Mouse (Mus musculus) small intestine, adult 2 months (tissue): Measurements from ENCODE around the gene Tlcd1. TPM values are rescaled to one million over a fixed set of nuclear protein-coding genes. Genes with fewer than 3 reads are reported as not detected.

ENCODE experiments used
- H3K27ac ChIP-seq: fragments of 200-500 bp; 2 replicates; pipeline ENCODE4 v1.5.1; 2012; ENCODE audit warnings: low read depth, low read length, control low read depth, inconsistent platforms; ENCODE audit not compliant: insufficient read depth
- H3K27me3 ChIP-seq: fragments of 200-500 bp; 2 replicates; pipeline ENCODE4 v1.6.1; 2012; ENCODE audit warnings: mild to moderate bottlenecking, moderate library complexity, low read length, inconsistent platforms; ENCODE audit not compliant: control insufficient read depth, insufficient read depth
- H3K36me3 ChIP-seq: fragments of 200-500 bp; 2 replicates; pipeline ENCODE4 v1.6.1; 2012; ENCODE audit warnings: mild to moderate bottlenecking, low read length, control low read depth, inconsistent platforms; ENCODE audit not compliant: control insufficient read depth, insufficient read depth
- H3K4me1 ChIP-seq: fragments of 200-500 bp; 2 replicates; pipeline ENCODE4 v1.6.1; 2012; ENCODE audit warnings: low read length, inconsistent platforms, mixed read lengths; ENCODE audit not compliant: control insufficient read depth, insufficient read depth, insufficient read length
- H3K4me3 ChIP-seq: fragments of 200-500 bp; 2 replicates; pipeline ENCODE4 v1.5.1; 2012; ENCODE audit warnings: low read depth, mild to moderate bottlenecking, control low read depth, inconsistent platforms, low read length, moderate library complexity
- CTCF ChIP-seq: fragments of 200-500 bp; IDR thresholded peaks from 2 replicates; pipeline ENCODE4 v1.5.1; 2012; ENCODE audit warnings: low read depth, mild to moderate bottlenecking, control low read depth, inconsistent platforms, low read length, moderate library complexity, mixed read lengths; ENCODE audit not compliant: insufficient replicate concordance, insufficient read length; ENCODE audit errors: extremely low read depth
- POLR2A ChIP-seq: fragments of 200-500 bp; IDR thresholded peaks from 2 replicates; pipeline ENCODE4 v1.6.1; 2012; ENCODE audit warnings: low read depth, mild to moderate bottlenecking, control low read depth, inconsistent platforms, low read length, moderate library complexity
- WGBS: fragments of 180-500 bp; shearing (Covaris S2); methylation state at CpG from one replicate; pipeline ENCODE4 v1.1.7; 2018; 5-methylcytosine and 5-hydroxymethylcytosine counted together
- polyA plus RNA-seq: library from polyadenylated mRNA; depleted of rRNA; stranded (reverse); fragments of >200 nt; gene quantifications from 2 replicates; pipeline ENCODE4 v1.2.3, GENCODE M21; 2012

Gene Tlcd1
- polyA plus RNA-seq, 1 experiment = 15.3 TPM

DNA sequence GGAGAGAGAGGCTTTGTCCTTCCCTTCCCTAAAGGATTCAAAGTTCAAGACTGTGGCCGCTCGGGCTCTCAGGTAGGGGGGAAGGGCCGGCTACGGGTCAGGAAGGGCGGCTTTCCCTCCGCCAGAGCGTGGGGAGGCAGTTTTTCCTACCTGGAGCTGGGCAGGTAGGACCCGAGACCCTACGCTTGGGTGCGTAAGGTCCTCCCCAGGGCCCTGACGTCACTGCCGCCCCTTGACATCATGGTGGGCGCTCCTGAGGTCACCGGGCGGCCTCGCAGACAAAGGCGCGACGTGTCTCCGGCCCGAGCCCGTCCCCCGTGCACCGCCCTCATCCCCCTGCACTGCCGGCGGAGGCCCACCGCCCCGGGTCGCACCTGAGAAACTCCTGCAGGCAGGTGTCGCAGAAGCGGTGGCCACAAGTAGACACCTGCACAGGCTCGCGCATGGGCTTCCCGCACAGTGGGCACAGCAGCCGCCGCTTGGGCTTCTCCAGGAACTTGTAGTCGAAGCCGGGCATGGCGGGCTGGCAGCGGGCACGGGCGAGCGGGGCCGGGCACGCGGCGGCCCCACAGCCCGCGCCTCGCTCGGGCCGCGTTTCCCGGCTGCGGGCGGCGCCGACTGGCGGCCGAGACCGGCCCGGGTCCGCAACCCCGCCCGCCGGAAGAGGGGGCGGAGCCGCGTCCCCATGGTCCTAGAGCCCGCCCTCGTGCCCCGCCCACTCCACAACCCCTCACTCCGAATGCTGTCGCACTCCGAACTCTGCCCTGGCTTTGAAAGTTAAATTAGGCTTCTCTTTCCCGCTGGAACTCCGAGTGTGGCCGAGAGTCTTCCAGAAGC is 11.4 kb upstream of the Tlcd1 start, which contains the start of gene Traf4:
Gene Traf4, minus strand, starts transcription at position 666 of the 837 bp plus-strand sequence.
- peaks cover 18% of the 10 kb centered on the region for H3K36me3 ChIP-seq
- WGBS = under 1% methylated on average over 78 of the region's 78 CpGs

DNA sequence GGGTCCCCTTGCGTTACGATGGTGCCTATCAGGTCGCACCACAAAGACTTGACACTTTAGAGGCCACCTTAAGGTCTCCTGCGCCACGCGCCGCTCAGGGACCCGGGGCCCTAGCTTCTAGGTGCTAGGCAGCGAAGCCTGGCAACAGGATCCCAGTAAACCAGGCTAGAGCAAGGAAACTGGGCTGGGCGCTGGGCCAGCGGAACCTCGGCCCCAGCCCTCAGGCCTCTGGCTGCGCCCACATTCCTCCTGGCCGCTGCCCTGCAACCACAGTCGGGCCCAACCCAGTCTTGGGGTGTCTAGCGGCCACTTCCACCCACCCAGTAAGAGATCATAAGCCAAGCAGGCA is 10.8 kb upstream of the Tlcd1 start:
- Histone ChIP-seq H3K27ac (peak overlapping the region; percentile 97), H3K27me3 (no peaks in the 10 kb centered on the region), H3K4me1 (peaks cover 47% of the 10 kb centered on the region), H3K4me3 (peak overlapping the region; percentile 69), H3K36me3 (peaks cover 12% of the 10 kb centered on the region)
- no peak for TF ChIP-seq POLR2A
- TF ChIP-seq CTCF = no peak
- WGBS = 1% methylated on average over 16 of the region's 16 CpGs

More for the DNA sequence above, 11.4 kb upstream of the Tlcd1 start, which contains the start of gene Traf4:
- Histone ChIP-seq H3K27ac (peak within 1 kb of the TSS; percentile 97), H3K27me3 (no peaks in the 10 kb centered on the region), H3K4me1 (peaks cover 43% of the 10 kb centered on the region), H3K4me3 (peak within 1 kb of the TSS; percentile 71)
- TF ChIP-seq CTCF (no peak), POLR2A (peak; percentile 36; the same call in 1 of the 2 replicates)

GRCm38 (mm10) chr11:78166161-78166560 is 10.3 kb upstream of the Tlcd1 start:
- H3K27me3 ChIP-seq = no peaks in the 10 kb centered on the region
- peak overlapping the region; percentile 97 for H3K27ac ChIP-seq
- H3K4me3 ChIP-seq = peak overlapping the region; percentile 69
- TF ChIP-seq POLR2A (no peak), CTCF (no peak)
- peaks cover 51% of the 10 kb centered on the region for H3K4me1 ChIP-seq
- peaks cover 8% of the 10 kb centered on the region for H3K36me3 ChIP-seq
- 44% methylated on average over 4 of the region's 4 CpGs for WGBS

- no peak overlapping the region for H3K4me3 ChIP-seq
- peaks cover 5% of the 10 kb centered on the region for H3K36me3 ChIP-seq
- no peaks in the 10 kb centered on the region for H3K27me3 ChIP-seq
- peaks cover 51% of the 10 kb centered on the region for H3K4me1 ChIP-seq
- 47% methylated on average over 6 of the region's 6 CpGs for WGBS
- no peak for TF ChIP-seq CTCF
- TF ChIP-seq POLR2A = no peak
- H3K27ac ChIP-seq = peak overlapping the region; percentile 97
Observed at GRCm38 (mm10) chr11:78166640-78167039, 9.9 kb upstream of the Tlcd1 start.

- H3K27ac ChIP-seq = 0 out of 2 replicates have a peak overlapping the region, but pooled peaks have one; percentile 97
- peaks cover 48% of the 10 kb centered on the region for H3K4me1 ChIP-seq
- H3K36me3 ChIP-seq = no peaks in the 10 kb centered on the region
- H3K4me3 ChIP-seq = no peak overlapping the region
- H3K27me3 ChIP-seq = no peaks in the 10 kb centered on the region
- no peak for TF ChIP-seq CTCF
- no peak for TF ChIP-seq POLR2A
- 81% methylated on average over 14 of the region's 14 CpGs for WGBS
Observed at GRCm38 (mm10) chr11:78167257-78167959, 9.1 kb upstream of the Tlcd1 start.

GRCm38 (mm10) chr11:78168541-78169468 is 7.7 kb upstream of the Tlcd1 start:
- TF ChIP-seq POLR2A = no peak
- no peak for TF ChIP-seq CTCF
- Histone ChIP-seq H3K27me3 (no peaks in the 10 kb centered on the region), H3K27ac (peak overlapping the region; percentile 83), H3K4me3 (peak overlapping the region; percentile 66), H3K36me3 (no peaks in the 10 kb centered on the region), H3K4me1 (peaks cover 39% of the 10 kb centered on the region)
- WGBS = 17% methylated on average over 19 of the region's 19 CpGs
